Mouse (Mus musculus) stomach, embryonic 16.5 days (tissue): ENCODE data around the gene Rnf31. TPM values are rescaled to one million over a fixed set of nuclear protein-coding genes. Genes with fewer than 3 reads are reported as not detected.

Source experiments
- ATAC-seq: fragments of 200-750 bp; cut with Nextera tagmentation; 2 replicates; pipeline ENCODE4 v1.8.0; 2017; ENCODE audit warnings: moderate number of reproducible peaks, moderate TSS enrichment; ENCODE audit not compliant: insufficient read depth, low FRiP score
- H3K27ac ChIP-seq: fragments of 300-500 bp; sonication (generic); 2 replicates; pipeline ENCODE4 v1.5.1; 2014; ENCODE audit warnings: low read length
- H3K27me3 ChIP-seq: fragments of 300-500 bp; sonication (generic); 2 replicates; pipeline ENCODE4 v1.6.1; 2014; ENCODE audit warnings: low read length, control low read depth, mixed read lengths; ENCODE audit not compliant: control insufficient read depth, insufficient read depth
- H3K36me3 ChIP-seq: fragments of 300-500 bp; sonication (generic); 2 replicates; pipeline ENCODE4 v1.6.1; 2014; ENCODE audit warnings: low read length; ENCODE audit not compliant: control insufficient read depth, insufficient read depth
- H3K4me1 ChIP-seq: fragments of 300-500 bp; sonication (generic); 2 replicates; pipeline ENCODE4 v1.6.1; 2014; ENCODE audit warnings: low read length, control low read depth, mixed read lengths; ENCODE audit not compliant: control insufficient read depth, insufficient read depth
- H3K4me2 ChIP-seq: fragments of 300-500 bp; sonication (generic); 2 replicates; pipeline ENCODE4 v1.6.1; 2014; ENCODE audit warnings: low read depth, low read length, mixed read lengths
- H3K4me3 ChIP-seq: fragments of 300-500 bp; sonication (generic); replicated peaks from 2 replicates; pipeline ENCODE4 v1.5.1; 2014; ENCODE audit warnings: mild to moderate bottlenecking, low read length
- H3K9ac ChIP-seq: fragments of 300-500 bp; sonication (generic); 2 replicates; pipeline ENCODE4 v1.6.1; 2014; ENCODE audit warnings: low read length
- H3K9me3 ChIP-seq: fragments of 300-500 bp; sonication (generic); replicated peaks from 2 replicates; pipeline ENCODE4 v1.6.1; 2016; ENCODE audit warnings: low read length, control low read depth; ENCODE audit not compliant: control insufficient read depth
- WGBS: fragments of 180-500 bp; shearing (Covaris S2); extraction: QIAGEN DNeasy Blood & Tissue Kit; methylation state at CpG from one replicate; pipeline ENCODE4 v1.1.7; 2014; 5-methylcytosine and 5-hydroxymethylcytosine counted together
- polyA plus RNA-seq: library from polyadenylated mRNA; unstranded; fragments of >200 nt; fragmentation: Nextera tagmentation; extraction: Ambion mirVana; gene quantifications from 2 replicates; pipeline ENCODE4 v1.2.1, GENCODE M21; 2015

Gene Rnf31
- polyA plus RNA-seq, 1 experiment from 2014 or later = 19.1 TPM

DNA sequence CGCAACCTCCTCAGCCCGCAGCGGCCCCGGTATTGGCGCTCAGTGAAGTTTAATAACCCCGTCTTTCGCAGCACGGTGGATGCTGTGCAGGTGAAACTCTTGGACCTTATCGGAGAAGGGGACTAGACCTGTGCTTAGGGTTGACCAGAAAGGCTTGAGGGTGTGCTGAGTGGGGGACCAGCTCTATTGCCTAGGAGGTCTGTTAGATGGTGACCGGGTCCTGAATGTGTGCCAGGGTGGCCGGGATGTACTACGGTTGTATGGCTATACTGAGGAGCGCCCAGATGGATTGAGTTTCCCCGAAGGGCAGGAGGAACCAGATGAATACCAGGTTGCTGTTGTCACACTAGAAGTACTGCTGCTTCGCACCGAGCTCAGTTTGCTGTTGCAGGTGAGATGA is 718 bp downstream of the Rnf31 start:
- H3K4me3 ChIP-seq = peak overlapping the region; percentile 94
- 2% methylated on average over 16 of the region's 16 CpGs for WGBS
- peaks cover 21% of the 10 kb centered on the region; the same call in 1 of the 2 replicates for H3K36me3 ChIP-seq
- no peak for ATAC-seq
- no peaks in the 10 kb centered on the region for H3K9me3 ChIP-seq
- H3K27me3 ChIP-seq = no peaks in the 10 kb centered on the region
- H3K27ac ChIP-seq = peak overlapping the region; percentile 100
- peaks cover 22% of the 10 kb centered on the region for H3K4me1 ChIP-seq
- H3K4me2 ChIP-seq = peak overlapping the region; percentile 92
- peak overlapping the region; percentile 86 for H3K9ac ChIP-seq

DNA sequence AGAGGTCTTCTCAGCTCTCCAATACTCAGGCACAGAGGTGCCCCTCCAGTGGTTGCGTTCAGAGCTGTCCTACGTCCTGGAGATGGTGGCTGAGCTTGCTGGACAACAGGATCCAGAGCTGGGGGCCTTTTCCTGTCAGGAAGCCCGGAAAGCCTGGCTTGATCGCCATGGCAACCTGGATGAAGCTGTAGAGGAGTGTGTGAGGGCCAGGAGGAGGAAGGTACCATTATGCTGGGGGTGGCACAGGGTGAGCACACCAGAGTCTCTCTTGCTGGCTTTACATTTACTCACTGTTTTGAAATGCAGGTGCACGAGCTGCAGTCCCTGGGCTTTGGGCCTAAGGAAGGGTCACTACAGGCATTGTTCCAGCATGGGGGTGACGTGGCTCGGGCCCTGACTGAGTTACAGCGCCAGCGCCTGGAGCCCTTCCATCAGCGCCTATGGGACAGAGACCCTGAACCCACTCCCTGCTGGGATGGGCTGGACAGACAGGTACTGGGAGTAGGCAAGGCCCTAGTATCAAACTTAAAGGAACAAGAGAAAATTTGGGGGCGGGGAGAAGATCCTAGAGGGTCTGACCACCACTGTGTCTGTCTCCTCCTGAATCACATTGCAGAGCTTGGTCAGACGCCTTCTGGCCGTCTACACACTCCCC is 4.7 kb downstream of the Rnf31 start:
- 78% methylated on average over 13 of the region's 13 CpGs for WGBS
- no peaks in the 10 kb centered on the region for H3K9me3 ChIP-seq
- H3K4me3 ChIP-seq = no peak overlapping the region
- peaks cover 24% of the 10 kb centered on the region for H3K36me3 ChIP-seq
- no peak overlapping the region for H3K9ac ChIP-seq
- H3K4me1 ChIP-seq = peaks cover 14% of the 10 kb centered on the region
- no peaks in the 10 kb centered on the region for H3K27me3 ChIP-seq
- no peak for ATAC-seq
- H3K27ac ChIP-seq = no peak overlapping the region
- H3K4me2 ChIP-seq = no peak overlapping the region

DNA sequence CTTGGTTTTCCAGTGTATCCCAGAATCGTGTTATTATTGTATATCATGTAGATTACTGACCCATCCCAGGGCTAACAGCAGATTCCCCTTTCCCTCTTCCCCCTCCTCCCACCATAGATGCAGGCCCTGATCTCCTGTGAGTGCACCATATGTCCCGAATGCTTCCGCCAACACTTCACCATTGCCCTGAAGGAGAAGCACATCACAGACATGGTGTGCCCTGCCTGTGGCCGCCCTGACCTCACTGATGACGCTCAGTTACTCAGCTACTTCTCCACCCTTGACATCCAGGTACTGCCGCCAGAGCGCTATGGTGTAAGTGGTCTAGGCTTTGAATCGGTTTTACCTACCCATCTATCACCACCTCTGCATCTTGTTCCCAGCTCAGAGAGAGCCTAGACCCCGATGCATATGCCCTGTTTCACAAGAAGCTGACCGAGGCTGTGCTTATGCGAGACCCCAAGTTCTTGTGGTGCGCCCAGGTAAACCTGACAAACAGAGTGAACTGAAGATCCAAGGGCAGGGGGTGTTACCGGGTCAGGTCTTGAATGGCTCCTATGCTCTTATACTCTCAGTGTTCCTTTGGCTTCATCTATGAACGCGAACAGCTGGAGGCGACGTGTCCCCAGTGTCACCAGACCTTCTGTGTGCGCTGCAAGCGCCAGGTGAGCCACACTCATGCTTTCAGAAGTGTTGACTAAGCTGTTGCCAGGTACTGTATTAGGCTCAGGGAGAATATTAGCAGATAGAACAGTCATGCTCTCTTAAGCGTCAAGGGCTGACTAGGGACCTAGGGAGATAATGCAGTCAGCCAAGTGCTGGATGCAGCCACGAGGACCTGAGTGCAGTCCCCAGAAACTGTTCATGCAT is 7.2 kb downstream of the Rnf31 start:
- Histone ChIP-seq H3K4me1 (peaks cover 5% of the 10 kb centered on the region; the same call in 1 of the 2 replicates), H3K27me3 (no peaks in the 10 kb centered on the region), H3K9ac (no peak overlapping the region), H3K9me3 (no peaks in the 10 kb centered on the region), H3K4me3 (no peak overlapping the region), H3K36me3 (peaks cover 24% of the 10 kb centered on the region), H3K4me2 (no peak overlapping the region), H3K27ac (no peak overlapping the region)
- 93% methylated on average over 21 of the region's 21 CpGs for WGBS
- no peak for ATAC-seq

DNA sequence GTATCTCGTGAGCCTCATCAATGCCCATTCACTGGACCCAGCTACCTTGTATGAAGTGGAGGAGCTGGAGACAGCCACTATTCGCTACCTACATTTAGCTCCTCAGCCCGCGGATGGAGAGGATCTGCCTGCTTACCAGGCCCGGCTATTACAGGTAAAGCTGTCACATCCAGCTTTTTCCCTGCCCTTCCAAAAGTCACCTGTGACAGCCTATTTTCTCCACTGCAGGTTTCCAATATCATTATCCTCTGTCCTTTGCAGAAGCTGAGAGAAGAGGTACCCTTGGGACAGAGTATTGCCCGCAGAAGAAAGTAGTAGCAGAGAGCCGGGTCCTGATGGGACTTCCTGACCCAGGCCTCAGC is 11.7 kb downstream of the Rnf31 start, which contains the start of gene Irf9:
TSS of gene Irf9 (plus strand) at position 301 of the 362 bp plus-strand sequence.
- no peak for ATAC-seq
- 82% methylated on average over 7 of the region's 7 CpGs for WGBS
- Histone ChIP-seq H3K27me3 (no peaks in the 10 kb centered on the region), H3K4me3 (peak within 1 kb of the TSS; percentile 47), H3K36me3 (peaks cover 11% of the 10 kb centered on the region), H3K4me1 (peaks cover 13% of the 10 kb centered on the region; the same call in 1 of the 2 replicates), H3K9me3 (no peaks in the 10 kb centered on the region), H3K4me2 (peak within 1 kb of the TSS; percentile 56), H3K27ac (peak within 1 kb of the TSS; percentile 89), H3K9ac (peak within 1 kb of the TSS; percentile 72)

DNA sequence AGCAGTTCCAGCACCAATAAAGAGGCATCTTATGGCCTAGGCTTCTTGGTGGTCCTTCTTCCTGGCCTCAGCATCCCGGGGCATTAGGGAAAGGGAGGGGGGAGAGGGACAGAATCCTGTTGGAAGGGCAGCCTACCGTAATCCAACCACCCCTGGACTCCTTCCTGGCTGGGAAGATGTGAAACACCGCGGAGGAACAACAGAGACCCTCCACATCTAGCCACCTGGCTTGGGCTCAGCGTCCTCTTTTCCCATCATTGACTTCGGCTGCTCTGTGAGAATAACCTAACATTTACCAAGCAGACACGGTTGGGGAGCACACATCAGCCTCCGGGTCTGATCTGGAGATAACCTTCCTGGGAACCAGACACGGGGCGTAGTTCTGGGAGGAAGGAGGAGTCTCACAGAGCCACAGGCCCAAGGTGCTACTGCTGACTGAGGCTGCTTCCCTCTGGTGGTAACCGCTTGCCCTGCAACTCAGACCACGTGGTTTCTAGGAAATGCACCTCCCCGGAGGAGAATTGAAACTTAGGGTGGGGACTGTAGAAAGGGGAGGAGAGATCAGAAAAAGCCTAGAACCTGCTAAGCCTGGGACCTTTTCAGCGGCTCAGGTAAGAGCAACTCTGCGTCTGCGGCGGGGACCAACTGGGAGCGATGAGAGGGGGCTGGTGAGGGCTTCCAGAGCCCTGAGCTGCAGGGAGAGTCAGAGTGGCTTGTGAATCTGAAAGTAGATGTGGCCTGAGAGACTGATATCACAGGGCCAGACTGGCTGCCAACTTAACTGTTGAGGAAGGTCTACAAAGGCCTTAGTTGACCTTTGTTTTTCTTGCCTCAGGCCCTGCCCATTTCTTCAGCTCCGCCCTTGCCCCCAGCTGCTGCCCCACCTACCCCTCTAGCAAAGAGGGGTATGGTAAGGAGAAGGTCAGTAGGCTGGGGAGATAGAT is 12.4 kb downstream of the Rnf31 start:
- Histone ChIP-seq H3K9me3 (no peaks in the 10 kb centered on the region), H3K27me3 (no peaks in the 10 kb centered on the region), H3K27ac (peak overlapping the region; percentile 89), H3K4me2 (peak overlapping the region; percentile 56), H3K4me3 (peak overlapping the region; percentile 47), H3K36me3 (peaks cover 11% of the 10 kb centered on the region; the same call in 1 of the 2 replicates), H3K4me1 (peaks cover 13% of the 10 kb centered on the region; the same call in 1 of the 2 replicates), H3K9ac (peak overlapping the region; percentile 72)
- WGBS = 14% methylated on average over 19 of the region's 19 CpGs
- ATAC-seq = peak; percentile 96

DNA sequence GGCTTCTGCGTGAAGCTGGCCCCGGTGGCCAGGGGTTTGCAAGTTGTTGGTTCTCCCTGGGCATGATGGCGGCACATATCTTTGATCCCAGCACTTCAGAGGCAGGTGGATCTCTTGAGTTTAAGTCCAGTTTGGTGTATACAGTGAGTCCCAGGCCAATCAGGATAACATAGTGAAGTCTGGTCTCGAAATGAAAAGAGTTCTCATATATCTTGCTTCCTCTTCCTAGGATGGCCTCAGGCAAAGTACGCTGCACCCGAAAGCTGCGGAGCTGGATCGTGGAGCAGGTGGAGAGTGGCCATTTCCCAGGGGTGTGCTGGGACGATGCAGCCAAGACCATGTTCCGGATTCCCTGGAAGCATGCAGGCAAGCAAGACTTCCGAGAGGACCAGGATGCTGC is 13.3 kb downstream of the Rnf31 start:
- H3K9ac ChIP-seq = peak overlapping the region; percentile 36; the same call in 1 of the 2 replicates
- H3K4me3 ChIP-seq = peak overlapping the region; percentile 47
- H3K4me1 ChIP-seq = peaks cover 13% of the 10 kb centered on the region; the same call in 1 of the 2 replicates
- H3K27ac ChIP-seq = peak overlapping the region; percentile 89
- H3K36me3 ChIP-seq = peaks cover 14% of the 10 kb centered on the region; the same call in 1 of the 2 replicates
- no peaks in the 10 kb centered on the region for H3K27me3 ChIP-seq
- 92% methylated on average over 11 of the region's 11 CpGs for WGBS
- H3K9me3 ChIP-seq = no peaks in the 10 kb centered on the region
- peak overlapping the region; percentile 56 for H3K4me2 ChIP-seq
- ATAC-seq = no peak

DNA sequence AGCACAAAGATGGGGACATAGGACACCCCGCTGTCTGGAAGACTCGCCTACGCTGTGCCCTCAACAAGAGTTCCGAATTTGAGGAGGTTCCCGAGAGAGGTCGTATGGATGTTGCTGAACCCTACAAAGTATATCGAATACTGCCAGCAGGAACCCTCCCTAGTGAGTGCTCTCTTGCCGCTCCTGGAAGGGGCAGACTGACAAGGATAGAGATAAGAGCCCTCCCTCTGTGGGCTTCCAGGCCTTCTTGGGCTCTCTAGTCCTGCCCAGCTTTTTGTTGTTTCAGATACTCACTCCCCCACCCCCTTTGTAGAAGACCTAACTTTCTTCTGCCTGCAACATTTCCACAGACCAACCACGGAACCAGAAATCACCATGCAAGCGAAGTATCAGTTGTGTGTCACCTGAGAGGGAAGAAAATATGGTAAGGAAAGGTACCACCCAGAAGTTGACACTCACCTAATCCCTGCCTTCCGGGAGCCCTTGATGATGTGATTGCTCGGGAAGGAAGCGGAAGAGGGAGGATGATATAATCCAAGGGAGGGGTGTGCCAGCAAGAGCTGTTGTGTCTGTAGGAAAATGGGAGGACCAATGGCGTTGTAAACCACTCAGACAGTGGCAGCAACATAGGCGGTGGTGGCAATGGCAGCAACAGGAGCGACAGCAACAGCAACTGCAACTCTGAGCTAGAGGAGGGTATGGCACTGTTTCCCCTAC is 14.4 kb downstream of the Rnf31 start:
- H3K9ac ChIP-seq = no peak overlapping the region
- H3K36me3 ChIP-seq = peaks cover 14% of the 10 kb centered on the region; the same call in 1 of the 2 replicates
- no peak for ATAC-seq
- H3K4me2 ChIP-seq = no peak overlapping the region
- H3K27me3 ChIP-seq = no peaks in the 10 kb centered on the region
- H3K4me1 ChIP-seq = peaks cover 13% of the 10 kb centered on the region; the same call in 1 of the 2 replicates
- WGBS = 90% methylated on average over 16 of the region's 16 CpGs
- H3K4me3 ChIP-seq = no peak overlapping the region
- no peaks in the 10 kb centered on the region for H3K9me3 ChIP-seq
- no peak overlapping the region for H3K27ac ChIP-seq

DNA sequence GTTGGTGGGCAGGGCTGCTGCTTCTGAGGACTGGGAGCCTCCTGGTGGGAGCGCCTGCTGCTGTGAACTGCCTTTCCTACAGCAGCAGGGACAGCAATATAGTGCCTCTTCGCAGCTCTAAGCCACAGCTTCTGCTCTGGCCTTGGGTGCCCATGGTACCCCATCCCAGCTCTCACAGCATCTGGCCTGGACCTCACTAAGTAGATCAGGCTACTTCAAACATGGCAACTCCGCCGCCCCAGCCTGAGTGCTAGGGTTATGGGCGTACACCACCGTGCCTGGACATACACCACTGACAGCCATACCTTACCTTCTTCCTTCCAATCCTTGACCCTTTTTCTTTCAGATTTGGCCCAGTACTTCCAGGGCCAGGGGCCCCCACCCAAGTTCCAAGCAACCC is 16.8 kb downstream of the Rnf31 start:
- H3K4me1 ChIP-seq = peaks cover 12% of the 10 kb centered on the region; the same call in 1 of the 2 replicates
- H3K4me2 ChIP-seq = no peak overlapping the region
- ATAC-seq = no peak
- no peak overlapping the region for H3K4me3 ChIP-seq
- H3K36me3 ChIP-seq = peaks cover 14% of the 10 kb centered on the region; the same call in 1 of the 2 replicates
- WGBS = 96% methylated on average over 6 of the region's 6 CpGs
- no peak overlapping the region for H3K27ac ChIP-seq
- H3K9me3 ChIP-seq = no peaks in the 10 kb centered on the region
- no peak overlapping the region for H3K9ac ChIP-seq
- no peaks in the 10 kb centered on the region for H3K27me3 ChIP-seq
